Mouse (Mus musculus) cerebellum, postnatal 25 days (tissue): Measurements from ENCODE around the gene Cisd3.

ENCODE experiments used
- DNase-seq, 2 experiments: peaks; one replicate each; pipeline ENCODE4 v3.0.0; 2021; ENCODE audit warnings: mixed read lengths in 2 of 2

Gene Cisd3

DNA sequence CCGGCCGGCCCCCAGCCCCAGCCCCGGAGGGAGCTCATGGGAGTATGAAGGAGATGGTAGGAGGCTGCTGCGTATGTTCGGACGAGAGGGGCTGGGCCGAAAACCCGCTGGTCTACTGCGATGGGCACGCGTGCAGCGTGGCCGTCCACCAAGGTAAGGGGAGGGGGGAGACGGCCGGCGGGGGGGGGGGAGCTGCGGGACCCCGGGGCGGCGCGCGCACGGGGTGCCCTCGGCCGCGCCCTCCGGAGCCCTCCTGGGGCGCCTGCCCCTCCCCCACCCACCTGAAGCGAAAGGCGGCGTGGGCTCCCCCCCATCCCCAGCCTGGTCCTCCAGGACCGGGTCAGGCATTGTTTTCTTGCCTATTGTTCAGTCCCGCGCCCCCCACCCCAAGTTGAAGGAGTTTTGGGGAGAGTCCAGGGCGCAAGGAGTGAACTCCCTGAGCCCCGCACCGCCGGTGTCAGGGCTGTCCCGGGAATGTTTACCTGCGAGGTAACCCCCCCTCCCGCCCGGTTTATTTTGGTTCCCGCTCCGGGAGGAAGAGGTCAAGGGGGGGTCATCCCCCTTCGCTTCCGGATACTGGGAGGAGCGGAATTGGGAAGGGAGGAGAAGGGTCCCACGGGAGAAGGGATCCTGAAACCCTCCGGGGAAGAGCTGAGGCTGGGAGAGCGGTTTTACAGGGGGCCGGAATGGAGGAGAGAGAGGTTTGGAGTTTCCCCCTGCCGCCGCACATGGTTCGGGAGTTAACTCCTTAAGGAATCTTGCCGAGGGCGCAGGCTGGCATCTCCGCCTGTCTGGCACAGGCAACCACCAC is 21.9 kb upstream of the Cisd3 start:
- peak; percentile 53 to 65 for DNase-seq

DNA sequence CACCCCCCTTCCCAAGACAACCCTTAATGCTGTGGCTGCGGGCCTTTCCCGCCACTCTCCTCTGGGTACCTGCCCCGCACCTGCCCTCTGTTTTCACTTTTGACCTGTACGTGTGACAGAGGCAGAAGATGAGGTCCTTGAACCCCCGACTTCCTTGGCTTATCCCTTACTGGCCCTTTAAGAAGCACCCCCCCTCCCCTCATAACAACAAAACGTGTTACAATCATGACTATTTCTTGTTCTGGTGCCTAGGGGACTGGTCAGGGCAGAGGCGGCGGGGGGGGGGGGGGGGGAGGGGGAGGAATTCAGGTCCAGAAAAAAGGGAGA is 21.3 kb upstream of the Cisd3 start:
- DNase-seq: no peak

GRCm38 (mm10) chr11:97664771-97665240 is 20.8 kb upstream of the Cisd3 start:
- peak in 1 of 2 experiments; percentile 33 for DNase-seq

DNA sequence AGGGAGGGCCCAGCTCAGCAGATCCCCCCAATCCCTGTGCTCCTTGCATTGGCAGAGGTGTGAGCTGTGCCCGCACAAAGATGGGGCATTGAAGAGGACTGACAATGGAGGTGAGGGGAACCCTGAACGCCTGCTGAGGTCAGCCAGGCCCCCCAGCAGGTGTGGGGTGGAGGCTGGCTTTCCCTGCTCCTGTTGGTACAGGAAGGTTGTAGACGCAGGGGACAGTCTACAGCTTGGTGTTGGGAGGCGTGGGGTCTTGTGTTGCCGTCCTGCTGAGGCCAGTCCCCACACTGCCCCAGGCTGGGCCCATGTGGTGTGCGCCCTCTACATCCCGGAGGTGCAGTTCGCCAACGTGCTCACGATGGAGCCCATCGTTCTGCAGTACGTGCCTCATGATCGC is 20.2 kb upstream of the Cisd3 start:
- no peak for DNase-seq

GRCm38 (mm10) chr11:97666221-97666620 is 19.4 kb upstream of the Cisd3 start:
- DNase-seq: no peak

GRCm38 (mm10) chr11:97666794-97667193 is 18.8 kb upstream of the Cisd3 start:
- peak in 1 of 2 experiments; percentile 22 for DNase-seq

GRCm38 (mm10) chr11:97668160-97668559 is 17.5 kb upstream of the Cisd3 start:
- DNase-seq: peak in 1 of 2 experiments; percentile 44

- no peak for DNase-seq
These were observed 16.4 kb upstream of the Cisd3 start for GRCm38 (mm10) chr11:97669268-97669667.

- DNase-seq: peak; percentile 71 to 85
These were observed 15.8 kb upstream of the Cisd3 start for GRCm38 (mm10) chr11:97669829-97670228.

- peak; percentile 38 to 52 for DNase-seq
These were observed 15.1 kb upstream of the Cisd3 start for GRCm38 (mm10) chr11:97670234-97671176.

DNA sequence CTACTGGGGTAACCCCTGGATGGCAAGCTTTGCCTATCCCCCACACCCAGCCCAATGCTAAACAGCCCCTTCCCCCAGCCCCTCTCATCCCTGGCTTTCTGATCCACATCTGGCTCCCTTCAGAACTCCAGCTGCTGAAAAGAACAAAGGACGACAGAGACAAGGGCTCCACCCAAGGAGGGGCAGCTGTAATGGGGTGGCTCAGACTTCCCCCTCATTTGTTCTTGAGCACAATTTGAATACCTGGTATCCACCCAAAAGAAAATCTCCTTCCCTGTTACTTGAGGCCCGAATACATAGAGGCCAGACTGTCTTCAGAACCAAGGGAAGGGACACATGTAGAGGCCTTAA is 14.5 kb upstream of the Cisd3 start:
- no peak for DNase-seq

GRCm38 (mm10) chr11:97673148-97673547 is 12.5 kb upstream of the Cisd3 start:
- DNase-seq: no peak

- DNase-seq: no peak
These were observed 9.4 kb upstream of the Cisd3 start for GRCm38 (mm10) chr11:97676050-97676754.

DNA sequence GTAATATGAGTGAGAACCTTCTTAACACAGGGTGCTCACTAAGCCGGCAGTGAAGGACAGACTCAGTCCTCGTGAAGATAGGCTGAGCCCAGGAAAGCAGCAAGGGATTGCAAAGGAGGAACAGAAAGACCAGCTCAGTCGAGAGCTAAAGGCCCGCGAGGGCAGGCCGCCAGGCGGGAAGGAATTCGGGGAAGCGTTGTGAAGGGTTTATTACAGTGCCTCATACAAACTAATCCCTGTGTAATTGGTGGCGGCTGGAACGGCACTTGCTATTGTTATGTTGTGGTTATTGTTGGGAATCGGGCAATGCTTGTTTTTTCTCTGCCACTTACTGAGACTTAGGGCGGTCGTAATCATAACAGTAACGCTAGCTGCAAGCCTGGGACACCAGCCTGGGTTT is 8.2 kb upstream of the Cisd3 start:
- no peak for DNase-seq

- no peak for DNase-seq
These were observed 7.8 kb upstream of the Cisd3 start for GRCm38 (mm10) chr11:97677842-97678241.

DNA sequence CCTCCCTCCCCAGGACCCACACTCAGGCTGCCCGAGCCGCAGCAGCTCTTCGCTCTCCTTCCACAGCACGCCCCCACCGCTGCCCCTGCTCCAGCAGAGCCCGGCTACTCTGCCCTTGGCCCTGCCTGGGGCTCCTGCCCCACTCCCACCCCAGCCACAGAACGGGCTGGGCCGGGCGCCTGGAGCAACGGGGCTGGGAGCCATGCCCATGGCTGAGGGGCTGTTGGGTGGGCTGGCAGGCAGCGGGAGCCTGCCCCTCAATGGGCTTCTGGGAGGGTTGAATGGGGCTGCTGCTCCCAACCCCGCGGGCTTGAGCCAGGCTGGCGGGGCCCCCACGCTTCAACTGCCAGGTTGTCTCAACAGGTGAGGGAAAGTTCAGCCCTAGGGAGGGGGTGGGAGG is 7.3 kb upstream of the Cisd3 start:
- no peak for DNase-seq

GRCm38 (mm10) chr11:97680430-97680829 is 5.2 kb upstream of the Cisd3 start:
- no peak for DNase-seq

DNA sequence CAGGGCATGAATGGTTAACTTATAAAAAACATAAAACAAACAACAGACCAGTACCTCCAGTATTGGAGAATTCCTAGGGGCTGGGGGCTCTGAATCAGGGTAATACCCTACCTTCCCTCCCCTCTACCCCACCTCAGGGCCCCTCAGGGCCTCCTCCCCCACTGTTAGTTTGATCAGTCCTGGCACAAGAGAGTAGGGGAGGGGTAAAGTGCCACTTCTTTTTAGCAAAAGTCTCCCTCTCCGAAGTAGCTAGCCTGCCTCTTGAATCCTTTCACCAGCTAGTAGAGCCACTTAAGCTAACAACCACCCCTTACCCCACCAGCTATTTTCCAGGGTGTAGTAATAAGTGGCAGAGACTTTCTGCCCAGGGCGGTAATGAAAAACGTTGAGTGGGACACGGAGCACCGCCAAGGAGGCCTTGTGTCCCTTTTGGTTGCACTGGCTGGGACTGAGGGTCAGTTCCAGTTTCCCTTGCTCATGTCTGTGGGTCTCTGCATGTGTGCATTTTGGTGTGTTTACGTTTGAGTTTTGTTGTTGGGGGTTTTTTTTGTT is 3.0 kb upstream of the Cisd3 start:
- DNase-seq: no peak

- DNase-seq: no peak
These were observed 1.5 kb upstream of the Cisd3 start for GRCm38 (mm10) chr11:97684063-97684680.

- peak in 1 of 2 experiments; percentile 34 for DNase-seq
These were observed 860 bp upstream of the Cisd3 start for GRCm38 (mm10) chr11:97684766-97685165.

DNA sequence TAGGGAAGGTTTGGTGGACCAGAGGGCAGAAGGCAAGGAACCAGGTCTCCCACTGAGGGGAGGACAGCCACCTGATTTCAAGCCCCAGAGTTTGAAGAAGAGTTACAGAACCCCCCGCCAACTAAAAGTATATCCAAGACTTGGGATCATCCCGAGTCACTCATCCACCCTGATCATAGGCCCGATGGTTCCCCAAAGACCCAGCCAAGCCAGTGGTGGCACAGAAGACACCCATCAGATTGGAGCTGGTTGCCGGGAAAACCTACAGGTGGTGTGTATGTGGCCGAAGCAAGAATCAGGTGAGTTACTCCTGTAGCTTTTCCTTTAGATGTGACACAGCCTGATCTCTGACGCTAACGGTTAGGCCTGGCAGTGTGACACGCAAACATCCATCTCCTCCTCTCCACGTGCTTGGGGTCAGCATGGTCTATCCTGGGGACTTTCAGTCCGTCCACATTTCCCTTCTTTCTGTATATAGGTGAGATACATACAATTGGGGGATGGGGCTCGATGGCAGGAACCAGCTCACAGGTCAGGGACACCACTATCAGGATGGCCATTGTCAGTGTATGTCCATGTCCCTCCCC is 789 bp downstream of the Cisd3 start:
- DNase-seq: peak in 1 of 2 experiments; percentile 38

DNA sequence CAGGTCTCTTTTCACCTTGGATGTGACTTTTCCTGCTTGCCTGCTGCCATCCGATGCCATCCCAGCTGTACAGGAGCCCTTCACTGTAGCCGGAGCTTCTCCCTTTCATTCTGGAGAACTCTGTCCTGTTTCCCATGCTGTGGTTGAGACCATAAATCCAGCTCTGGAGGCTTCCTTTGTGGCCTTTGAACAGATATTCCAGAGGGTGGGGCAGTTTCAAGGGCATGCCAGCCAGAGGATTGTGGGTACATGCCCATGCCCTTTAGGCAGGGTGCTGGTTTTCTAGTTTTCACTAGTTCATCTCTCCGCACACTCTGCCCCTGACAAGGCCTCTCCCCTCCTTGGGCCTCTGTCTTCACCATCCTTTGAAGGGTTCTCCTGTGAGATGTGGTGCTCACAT is 1.4 kb downstream of the Cisd3 start:
- DNase-seq: no peak
